Mouse (Mus musculus): ENCODE measurements at regions not wholly inside any gene's neighbourhood (a gene's known extent, or its start where the extent isn't known, plus 50 kb on each side); places are given as distances from the start of the nearest gene placed in this dataset.

DNA sequence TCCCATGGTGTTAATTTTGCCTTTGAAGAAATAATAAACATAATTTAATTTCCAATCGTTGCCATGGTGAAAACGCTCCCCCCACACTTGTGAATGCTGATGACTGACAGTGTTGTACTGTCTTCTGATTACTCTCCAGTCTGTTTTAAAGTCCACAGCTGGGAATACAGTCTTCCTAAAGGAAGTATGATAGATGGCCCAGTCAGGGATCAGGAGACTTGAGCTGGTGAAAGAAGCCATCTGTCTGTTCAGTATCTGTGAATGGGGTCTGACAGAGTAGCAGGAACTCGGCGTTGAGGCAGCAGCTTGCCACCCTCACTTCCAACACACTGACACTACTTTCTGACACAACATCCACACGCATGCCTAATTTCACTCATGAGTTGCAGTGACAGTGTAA is 751.2 kb downstream of the Fat4 start:
- no peaks in the 10 kb centered on the region for H3K4me1 ChIP-seq (ENCODE audit: control insufficient read depth in 1 of 2, insufficient read depth in 2 of 2)
- in situ Hi-C loops (cut with MboI; ENCODE audit: low pct_ligation_motif_present, low pct_unique_long_range_greater_than_20kb, low sequenced_read_pairs) = no loop called here
- TF ChIP-seq TBP (conservative IDR thresholded peaks at IDR 0.05; ENCODE audit: low read depth, low read length) (no peak), MAZ (IDR thresholded peaks at IDR 0.05; ENCODE audit: low read depth, low read length) (no peak), CHD1 (IDR thresholded peaks at IDR 0.05; ENCODE audit: low read depth, low read length) (no peak), MEF2A (IDR thresholded peaks at IDR 0.05; ENCODE audit: borderline replicate concordance, low read depth, low read length) (no peak), CHD2 (IDR thresholded peaks at IDR 0.05; ENCODE audit: low read length) (no peak), HCFC1 (IDR thresholded peaks at IDR 0.05; ENCODE audit: low read depth, low read length) (no peak), MXI1 (IDR thresholded peaks at IDR 0.05; ENCODE audit: low read depth, low read length) (no peak)

DNA sequence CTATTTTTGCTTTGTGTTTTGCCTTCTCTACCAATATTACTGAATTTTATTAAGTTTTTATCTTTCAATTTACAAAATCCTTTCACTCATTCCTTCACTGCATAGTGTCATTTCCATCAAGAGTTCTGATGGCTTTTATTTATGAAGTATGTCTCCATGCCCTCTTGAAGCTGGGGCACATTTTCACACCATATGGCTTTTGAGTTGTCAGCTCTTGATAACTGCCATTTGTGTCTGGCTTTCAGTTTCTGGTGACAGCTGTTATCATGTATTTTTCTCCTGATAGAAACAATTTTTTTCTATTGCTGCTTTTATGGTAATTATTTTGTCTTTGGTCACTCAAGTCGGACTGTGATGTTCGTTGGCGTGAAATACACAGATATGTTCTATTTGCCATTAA is 756.5 kb downstream of the Fat4 start:
- H3K9ac ChIP-seq (ENCODE audit: insufficient read depth, low read depth) = no peak overlapping the region
- no peak for DNase-seq (ENCODE audit: extremely low read depth)
- H3K4me2 ChIP-seq (ENCODE audit: insufficient read depth, low read depth, poor library complexity, severe bottlenecking) = no peak overlapping the region
- no peaks in the 10 kb centered on the region for H3K9me3 ChIP-seq (replicated peaks; ENCODE audit: low read length)
- in situ Hi-C loops (cut with MboI; ENCODE audit: low pct_ligation_motif_present, low pct_unique_long_range_greater_than_20kb, low sequenced_read_pairs) (no loop called here), dilution Hi-C loops (cut with MboI; ENCODE audit: extremely low pct_ligation_motif_present, extremely low pct_unique_long_range_greater_than_20kb, low sequenced_read_pairs) (no loop called here)
- no peaks in the 10 kb centered on the region for H3K36me3 ChIP-seq (replicated peaks in 1 of 2; ENCODE audit: control insufficient read depth in 1 of 2, insufficient read depth in 1 of 2, low read length in 1 of 2)
- H3K4me3 ChIP-seq (replicated peaks in 1 of 3; ENCODE audit: low read depth in 2 of 3, low read length in 2 of 3, poor library complexity in 1 of 3) = no peak overlapping the region
- H3K27ac ChIP-seq (ENCODE audit: insufficient read depth, low read depth) = no peak overlapping the region
- H3K27me3 ChIP-seq (replicated peaks) = no peaks in the 10 kb centered on the region
- no peaks in the 10 kb centered on the region for H3K4me1 ChIP-seq (ENCODE audit: control insufficient read depth in 1 of 2, insufficient read depth in 2 of 2)
- no peaks in the 10 kb centered on the region for H3K79me2 ChIP-seq (replicated peaks; ENCODE audit: control insufficient read depth, extremely low read depth, insufficient read depth, poor library complexity, severe bottlenecking)
- TF ChIP-seq IRF4 (IDR thresholded peaks at IDR 0.05; ENCODE audit: low read depth, low read length) (no peak), USF2 (conservative IDR thresholded peaks at IDR 0.05; ENCODE audit: low read depth, low read length) (no peak), MAX (IDR thresholded peaks at IDR 0.05; ENCODE audit: low read length) (no peak), RCOR1 (conservative IDR thresholded peaks at IDR 0.05; ENCODE audit: low read depth, low read length) (no peak)

More for the DNA sequence above, 751.2 kb downstream of the Fat4 start:
- H3K9ac ChIP-seq (ENCODE audit: insufficient read depth, low read depth) = no peak overlapping the region
- no peak overlapping the region for H3K4me3 ChIP-seq (replicated peaks in 1 of 3; ENCODE audit: low read depth in 2 of 3, low read length in 2 of 3, poor library complexity in 1 of 3)
- H3K36me3 ChIP-seq (replicated peaks in 1 of 2; ENCODE audit: control insufficient read depth in 1 of 2, insufficient read depth in 1 of 2, low read length in 1 of 2) = no peaks in the 10 kb centered on the region
- dilution Hi-C loops (cut with MboI; ENCODE audit: extremely low pct_ligation_motif_present, extremely low pct_unique_long_range_greater_than_20kb, low sequenced_read_pairs) = no loop called here
- no peak for DNase-seq (ENCODE audit: extremely low read depth)
- H3K4me2 ChIP-seq (ENCODE audit: insufficient read depth, low read depth, poor library complexity, severe bottlenecking) = no peak overlapping the region
- no peaks in the 10 kb centered on the region for H3K9me3 ChIP-seq (replicated peaks; ENCODE audit: low read length)
- H3K79me2 ChIP-seq (replicated peaks; ENCODE audit: control insufficient read depth, extremely low read depth, insufficient read depth, poor library complexity, severe bottlenecking) = no peaks in the 10 kb centered on the region
- H3K27ac ChIP-seq (ENCODE audit: insufficient read depth, low read depth) = no peak overlapping the region
- H3K27me3 ChIP-seq (replicated peaks) = no peaks in the 10 kb centered on the region

DNA sequence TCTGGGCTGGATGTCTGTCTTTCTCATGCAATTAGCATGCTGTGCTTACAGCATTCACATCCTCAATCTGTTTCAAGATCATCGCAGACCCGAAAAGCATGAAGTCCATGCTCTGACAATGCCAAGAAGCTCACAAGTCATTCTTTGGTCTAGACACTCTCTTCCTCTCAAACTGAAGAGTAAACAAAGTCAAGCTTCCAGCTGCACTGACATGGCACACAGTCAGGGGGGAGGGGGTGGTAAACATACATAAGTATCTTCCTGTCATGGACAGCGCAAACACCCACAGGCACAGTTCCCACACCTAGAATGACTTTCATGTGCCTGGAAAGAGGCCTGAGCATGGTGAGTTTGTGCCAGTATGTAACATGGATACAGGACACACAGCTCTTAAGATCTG is 780.1 kb downstream of the Fat4 start:
- TF ChIP-seq PAX5 (IDR thresholded peaks at IDR 0.05; ENCODE audit: low read length) (no peak), ETS1 (conservative IDR thresholded peaks at IDR 0.05; ENCODE audit: low read depth, low read length) (no peak), CHD2 (IDR thresholded peaks at IDR 0.05; ENCODE audit: low read length) (no peak), MYC (IDR thresholded peaks at IDR 0.05; ENCODE audit: low read depth, low read length) (no peak), IRF4 (IDR thresholded peaks at IDR 0.05; ENCODE audit: low read depth, low read length) (no peak), MXI1 (IDR thresholded peaks at IDR 0.05; ENCODE audit: low read depth, low read length) (no peak), POLR2AphosphoS2 (IDR thresholded peaks at IDR 0.05; ENCODE audit: low read depth, low read length) (no peak), SIN3A (IDR thresholded peaks at IDR 0.05; ENCODE audit: low read length) (no peak), CTCF (conservative IDR thresholded peaks at IDR 0.05 in 1 of 2, IDR thresholded peaks at IDR 0.05 in 1 of 2; ENCODE audit: low read depth in 2 of 2, low read length in 2 of 2) (no peak), EP300 (IDR thresholded peaks at IDR 0.05; ENCODE audit: low read length) (no peak), KAT2A (IDR thresholded peaks at IDR 0.05; ENCODE audit: insufficient replicate concordance, low read length) (no peak), UBTF (IDR thresholded peaks at IDR 0.05; ENCODE audit: low read depth, low read length) (no peak), USF2 (conservative IDR thresholded peaks at IDR 0.05; ENCODE audit: low read depth, low read length) (no peak), USF1 (IDR thresholded peaks at IDR 0.05; ENCODE audit: low read depth, low read length) (no peak), RCOR1 (conservative IDR thresholded peaks at IDR 0.05; ENCODE audit: low read depth, low read length) (no peak), NELFE (IDR thresholded peaks at IDR 0.05; ENCODE audit: low read depth, low read length) (no peak), CHD1 (IDR thresholded peaks at IDR 0.05; ENCODE audit: low read depth, low read length) (no peak), E2F4 (IDR thresholded peaks at IDR 0.05; ENCODE audit: insufficient replicate concordance, low read depth, low read length) (no peak), POLR2A (IDR thresholded peaks at IDR 0.05; ENCODE audit: low read depth, low read length) (no peak)
- Histone ChIP-seq H3K36me3 (replicated peaks in 1 of 2; ENCODE audit: control insufficient read depth in 1 of 2, insufficient read depth in 1 of 2, low read length in 1 of 2) (no peaks in the 10 kb centered on the region), H3K27ac (ENCODE audit: insufficient read depth, low read depth) (no peak overlapping the region), H3K9ac (ENCODE audit: insufficient read depth, low read depth) (no peak overlapping the region), H3K4me3 (replicated peaks in 1 of 3; ENCODE audit: low read depth in 2 of 3, low read length in 2 of 3, poor library complexity in 1 of 3) (no peak overlapping the region), H3K4me1 (ENCODE audit: control insufficient read depth in 1 of 2, insufficient read depth in 2 of 2) (no peaks in the 10 kb centered on the region), H3K4me2 (ENCODE audit: insufficient read depth, low read depth, poor library complexity, severe bottlenecking) (no peak overlapping the region), H3K9me3 (replicated peaks; ENCODE audit: low read length) (no peaks in the 10 kb centered on the region), H3K27me3 (replicated peaks) (no peaks in the 10 kb centered on the region), H3K79me2 (replicated peaks; ENCODE audit: control insufficient read depth, extremely low read depth, insufficient read depth, poor library complexity, severe bottlenecking) (no peaks in the 10 kb centered on the region)
- in situ Hi-C loops (cut with MboI; ENCODE audit: low pct_ligation_motif_present, low pct_unique_long_range_greater_than_20kb, low sequenced_read_pairs) = no loop called here
- dilution Hi-C loops (cut with MboI; ENCODE audit: extremely low pct_ligation_motif_present, extremely low pct_unique_long_range_greater_than_20kb, low sequenced_read_pairs) = no loop called here
- no peak for DNase-seq (ENCODE audit: extremely low read depth)
